Mouse (Mus musculus) ES-Bruce4 (cell line): ENCODE measurements at regions not wholly inside any gene's neighbourhood (a gene's known extent, or its start where the extent isn't known, plus 50 kb on each side); places are given as distances from the start of the nearest gene placed in this dataset.

Source experiments
- CTCF ChIP-seq: IDR thresholded peaks from one replicate; pipeline ENCODE4 v1.8.1; 2011; ENCODE audit warnings: low read depth, low read length
- POLR2A ChIP-seq: IDR thresholded peaks from one replicate; pipeline ENCODE4 v1.8.1; 2011; ENCODE audit warnings: low read length; ENCODE audit not compliant: insufficient read depth

DNA sequence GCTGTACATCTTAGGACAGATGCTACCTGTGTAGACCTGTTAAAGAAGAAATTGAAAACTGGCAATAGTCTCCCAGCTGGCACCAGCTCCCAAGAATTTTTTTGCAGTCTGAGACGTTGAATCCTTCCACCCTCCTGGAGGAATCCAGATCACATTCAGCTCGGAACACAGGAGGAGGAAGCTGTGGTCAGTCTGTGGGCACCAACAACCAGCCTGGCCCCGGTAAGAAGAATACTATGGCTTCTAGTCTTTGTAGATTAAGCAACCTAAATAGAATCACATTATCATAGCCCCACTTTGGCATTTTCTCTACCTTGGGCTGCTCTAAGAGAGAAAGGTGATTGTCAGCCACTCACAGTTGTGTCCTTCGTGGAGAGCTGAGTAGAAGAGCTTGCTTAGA lies 277.0 kb downstream of the Gm19410 start:
- TF ChIP-seq CTCF (no peak), POLR2A (no peak)
